Mouse (Mus musculus) spleen, adult 2 months (tissue): ENCODE measurements around the gene AY761185. TPM values are rescaled to one million over a fixed set of nuclear protein-coding genes. Genes with fewer than 3 reads are reported as not detected.

ENCODE experiments used
- DNase-seq, 2 experiments: peaks; one replicate each; pipeline versions ENCODE4 v3.0.0 to v3.0.0-alpha.2; 2012 to 2021; ENCODE audit warnings: low spot score in 2 of 2, low read depth in 1 of 2
- H3K27ac ChIP-seq: fragments of 200-500 bp; 2 replicates; pipeline ENCODE4 v1.5.1; 2012; ENCODE audit warnings: low read length, inconsistent platforms; ENCODE audit not compliant: insufficient read depth
- H3K27me3 ChIP-seq: fragments of 200-500 bp; 2 replicates; pipeline ENCODE4 v1.6.1; 2012; ENCODE audit warnings: mild to moderate bottlenecking, moderate library complexity, low read length, inconsistent platforms; ENCODE audit not compliant: control insufficient read depth, insufficient read depth
- H3K36me3 ChIP-seq: fragments of 200-500 bp; 2 replicates; pipeline ENCODE4 v1.6.1; 2012; ENCODE audit warnings: mild to moderate bottlenecking, low read length, inconsistent platforms; ENCODE audit not compliant: control insufficient read depth, insufficient read depth
- H3K4me1 ChIP-seq: fragments of 200-500 bp; 2 replicates; pipeline ENCODE4 v1.6.1; 2011; ENCODE audit warnings: inconsistent platforms; ENCODE audit not compliant: control insufficient read depth, insufficient read depth, insufficient read length
- H3K4me3 ChIP-seq: fragments of 200-500 bp; 2 replicates; pipeline ENCODE4 v1.5.1; 2011; ENCODE audit warnings: mild to moderate bottlenecking, inconsistent platforms; ENCODE audit not compliant: insufficient read depth, insufficient read length; ENCODE audit errors: extremely low read depth
- CTCF ChIP-seq: fragments of 200-500 bp; IDR thresholded peaks from 2 replicates; pipeline ENCODE4 v1.5.1; 2011; ENCODE audit warnings: mild to moderate bottlenecking, inconsistent platforms; ENCODE audit not compliant: insufficient read depth, insufficient read length, insufficient replicate concordance; ENCODE audit errors: extremely low read depth
- POLR2A ChIP-seq: fragments of 200-500 bp; IDR thresholded peaks from 2 replicates; pipeline ENCODE4 v1.6.1; 2011; ENCODE audit warnings: low read depth, low read length, inconsistent platforms
- WGBS: fragments of 180-500 bp; shearing (Covaris S2); methylation state at CpG from one replicate; pipeline ENCODE4 v1.1.7; 2018; 5-methylcytosine and 5-hydroxymethylcytosine counted together
- polyA plus RNA-seq: library from polyadenylated mRNA; depleted of rRNA; stranded (reverse); fragments of >200 nt; gene quantifications from 2 replicates; pipeline ENCODE4 v1.2.3, GENCODE M21; 2012; rRNA removed

AY761185 gene
- polyA plus RNA-seq, 1 experiment, result not detected

- 94% methylated on average over 2 of the region's 2 CpGs for WGBS
- Histone ChIP-seq H3K4me1 (no peaks in the 10 kb centered on the region), H3K27ac (no peak overlapping the region), H3K27me3 (no peaks in the 10 kb centered on the region), H3K36me3 (no peaks in the 10 kb centered on the region), H3K4me3 (no peak overlapping the region)
- DNase-seq, result no peak
- TF ChIP-seq CTCF (no peak), POLR2A (no peak)
Observed at GRCm38 (mm10) chr8:20907119-20907518, 37.4 kb downstream of the AY761185 start.

- Histone ChIP-seq H3K27ac (no peak within 1 kb of the TSS), H3K4me1 (no peaks in the 10 kb centered on the region), H3K36me3 (no peaks in the 10 kb centered on the region), H3K27me3 (no peaks in the 10 kb centered on the region), H3K4me3 (no peak within 1 kb of the TSS)
- no peak for DNase-seq
- 50% methylated on average over 2 of the region's 2 CpGs for WGBS
- TF ChIP-seq CTCF (no peak), POLR2A (no peak)
Observed at GRCm38 (mm10) chr8:20902527-20902926, 42.0 kb downstream of the AY761185 start, which contains the start of gene Gm15056. Gene Gm15056 (minus strand): TSS chr8:20902627.

Other genes with a start within 250 kb of the AY761185 start
- gene Defb33, start 52.0 kb downstream of the AY761185 start, polyA plus RNA-seq, result not detected in 2 replicates
- 0.48 and 0.96 TPM in 2 replicates for gene Gm15056, start 42.1 kb downstream of the AY761185 start, polyA plus RNA-seq
- not detected in 2 replicates for gene Gm6040, start 22.6 kb downstream of the AY761185 start, polyA plus RNA-seq
- not detected in 2 replicates for gene Defa21, start 80.8 kb upstream of the AY761185 start, polyA plus RNA-seq
- gene Defa23, start 110.3 kb upstream of the AY761185 start, polyA plus RNA-seq, result not detected in 2 replicates
- gene Defa35, start 120.3 kb upstream of the AY761185 start, polyA plus RNA-seq, result not detected in 2 replicates
- not detected in 2 replicates for gene Defa25, start 139.7 kb upstream of the AY761185 start, polyA plus RNA-seq
- not detected in 2 replicates for gene Gm14851, start 151.3 kb upstream of the AY761185 start, polyA plus RNA-seq
- not detected in 2 replicates for gene Defa30, start 189.9 kb upstream of the AY761185 start, polyA plus RNA-seq
- gene Defa22, start 217.6 kb upstream of the AY761185 start, polyA plus RNA-seq, result not detected in 2 replicates
- gene Defa31, start 246.9 kb upstream of the AY761185 start, polyA plus RNA-seq, result not detected in 2 replicates